Mouse (Mus musculus): ENCODE data around the gene Krtap28-10. TPM values are rescaled to one million over a fixed set of nuclear protein-coding genes. Genes with fewer than 3 reads are reported as not detected.
A peak's percentile ranks its signal among the peaks of the same experiment; 100 is the strongest.

Krtap28-10 gene
- polyA plus RNA-seq, 1 experiment from 2014 or later: not detected

- Histone ChIP-seq H3K27ac (replicated peaks) (no peak within 1 kb of the TSS), H3K36me3 (replicated peaks) (no peaks in the 10 kb centered on the region), H3K4me1 (no peaks in the 10 kb centered on the region), H3K4me3 (no peak within 1 kb of the TSS), H3K9me3 (no peaks in the 10 kb centered on the region), H3K27me3 (replicated peaks; ENCODE audit: low read depth, poor library complexity, severe bottlenecking) (peaks cover 3% of the 10 kb centered on the region)
- 88% methylated on average over 5 of the region's 5 CpGs for WGBS
- no peak for DNase-seq (ENCODE audit: low spot score)
Observed at GRCm38 (mm10) chr1:83044882-83045427, 2.7 kb upstream of the Krtap28-10 start, which contains the start of gene Gm47969. Gene Gm47969, plus strand, starts transcription at chr1:83044932.

- H3K4me1 ChIP-seq: peaks cover 11% of the 10 kb centered on the region; the same call in 1 of the 2 replicates
- H3K4me3 ChIP-seq: no peak overlapping the region
- peaks cover 3% of the 10 kb centered on the region; the same call in 1 of the 2 replicates for H3K27me3 ChIP-seq (replicated peaks; ENCODE audit: low read depth, poor library complexity, severe bottlenecking)
- H3K36me3 ChIP-seq (replicated peaks): no peaks in the 10 kb centered on the region
- DNase-seq (ENCODE audit: low spot score): no peak
- no peak overlapping the region for H3K27ac ChIP-seq (replicated peaks)
- no peaks in the 10 kb centered on the region for H3K9me3 ChIP-seq
- 78% methylated on average over 4 of the region's 4 CpGs for WGBS
Observed at GRCm38 (mm10) chr1:83039080-83039479, 3.2 kb downstream of the Krtap28-10 start.

GRCm38 (mm10) chr1:83038109-83038672, 4.1 kb downstream of the Krtap28-10 start, which contains the start of gene Slc19a3:
Gene Slc19a3, minus strand, starts transcription at chr1:83038448.
- peak; percentile 64 for DNase-seq (ENCODE audit: low spot score)
- H3K4me1 ChIP-seq: peaks cover 11% of the 10 kb centered on the region; the same call in 1 of the 2 replicates
- peaks cover 3% of the 10 kb centered on the region; the same call in 1 of the 2 replicates for H3K27me3 ChIP-seq (replicated peaks; ENCODE audit: low read depth, poor library complexity, severe bottlenecking)
- H3K27ac ChIP-seq (replicated peaks): peak within 1 kb of the TSS; percentile 58
- WGBS: under 1% methylated on average over 25 of the region's 25 CpGs
- H3K9me3 ChIP-seq: no peaks in the 10 kb centered on the region
- peak within 1 kb of the TSS; percentile 59 for H3K4me3 ChIP-seq
- no peaks in the 10 kb centered on the region for H3K36me3 ChIP-seq (replicated peaks)

- 65% methylated on average over 11 of the region's 11 CpGs for WGBS
- no peak for DNase-seq (ENCODE audit: low spot score)
- H3K27me3 ChIP-seq (replicated peaks; ENCODE audit: low read depth, poor library complexity, severe bottlenecking): peaks cover 3% of the 10 kb centered on the region; the same call in 1 of the 2 replicates
- no peaks in the 10 kb centered on the region for H3K36me3 ChIP-seq (replicated peaks)
- no peak overlapping the region for H3K4me3 ChIP-seq
- no peaks in the 10 kb centered on the region for H3K9me3 ChIP-seq
- H3K4me1 ChIP-seq: peaks cover 11% of the 10 kb centered on the region; the same call in 1 of the 2 replicates
- no peak overlapping the region for H3K27ac ChIP-seq (replicated peaks)
Observed at GRCm38 (mm10) chr1:83036892-83037667, 5.2 kb downstream of the Krtap28-10 start.

- 0 out of 2 replicates have a peak, but pooled peaks cover 3% of the 10 kb centered on the region for H3K27me3 ChIP-seq (replicated peaks; ENCODE audit: low read depth, poor library complexity, severe bottlenecking)
- no peaks in the 10 kb centered on the region for H3K9me3 ChIP-seq
- no peak for DNase-seq (ENCODE audit: low spot score)
- H3K36me3 ChIP-seq (replicated peaks): no peaks in the 10 kb centered on the region
- H3K4me1 ChIP-seq: peaks cover 11% of the 10 kb centered on the region; the same call in 1 of the 2 replicates
- 75% methylated on average over 5 of the region's 5 CpGs for WGBS
- H3K27ac ChIP-seq (replicated peaks): no peak overlapping the region
- no peak overlapping the region for H3K4me3 ChIP-seq
Observed at GRCm38 (mm10) chr1:83034509-83034908, 7.8 kb downstream of the Krtap28-10 start.

GRCm38 (mm10) chr1:83032508-83032907, 9.8 kb downstream of the Krtap28-10 start:
- DNase-seq (ENCODE audit: low spot score): no peak
- no peaks in the 10 kb centered on the region for H3K36me3 ChIP-seq (replicated peaks)
- no peak overlapping the region for H3K4me3 ChIP-seq
- no peaks in the 10 kb centered on the region for H3K27me3 ChIP-seq (replicated peaks; ENCODE audit: low read depth, poor library complexity, severe bottlenecking)
- no peaks in the 10 kb centered on the region for H3K9me3 ChIP-seq
- WGBS: 93% methylated on average over 6 of the region's 6 CpGs
- H3K4me1 ChIP-seq: peaks cover under 1% of the 10 kb centered on the region; the same call in 1 of the 2 replicates
- no peak overlapping the region for H3K27ac ChIP-seq (replicated peaks)

GRCm38 (mm10) chr1:83031950-83032349, 10.3 kb downstream of the Krtap28-10 start:
- Histone ChIP-seq H3K27ac (replicated peaks) (no peak overlapping the region), H3K36me3 (replicated peaks) (no peaks in the 10 kb centered on the region), H3K4me1 (no peaks in the 10 kb centered on the region; the same call in 1 of the 2 replicates), H3K4me3 (no peak overlapping the region), H3K9me3 (no peaks in the 10 kb centered on the region), H3K27me3 (replicated peaks; ENCODE audit: low read depth, poor library complexity, severe bottlenecking) (no peaks in the 10 kb centered on the region)
- DNase-seq (ENCODE audit: low spot score): no peak
- WGBS: 57% methylated on average over 1 of the region's 1 CpGs

GRCm38 (mm10) chr1:83016556-83016955, 25.7 kb downstream of the Krtap28-10 start:
- 76% methylated on average over 1 of the region's 1 CpGs for WGBS
- Histone ChIP-seq H3K9me3 (no peaks in the 10 kb centered on the region), H3K36me3 (replicated peaks) (no peaks in the 10 kb centered on the region), H3K4me1 (no peaks in the 10 kb centered on the region), H3K27me3 (replicated peaks; ENCODE audit: low read depth, poor library complexity, severe bottlenecking) (no peaks in the 10 kb centered on the region), H3K27ac (replicated peaks) (no peak overlapping the region), H3K4me3 (no peak overlapping the region)
- DNase-seq (ENCODE audit: low spot score): no peak

GRCm38 (mm10) chr1:83015329-83015879, 26.9 kb downstream of the Krtap28-10 start:
- H3K4me1 ChIP-seq: no peaks in the 10 kb centered on the region
- H3K9me3 ChIP-seq: no peaks in the 10 kb centered on the region
- no peak overlapping the region for H3K4me3 ChIP-seq
- no peak for DNase-seq (ENCODE audit: low spot score)
- H3K36me3 ChIP-seq (replicated peaks): no peaks in the 10 kb centered on the region
- H3K27ac ChIP-seq (replicated peaks): no peak overlapping the region
- WGBS: 88% methylated on average over 10 of the region's 10 CpGs
- no peaks in the 10 kb centered on the region for H3K27me3 ChIP-seq (replicated peaks; ENCODE audit: low read depth, poor library complexity, severe bottlenecking)

GRCm38 (mm10) chr1:83014477-83014876, 27.8 kb downstream of the Krtap28-10 start:
- Histone ChIP-seq H3K4me3 (no peak overlapping the region), H3K36me3 (replicated peaks) (no peaks in the 10 kb centered on the region), H3K4me1 (no peaks in the 10 kb centered on the region), H3K9me3 (no peaks in the 10 kb centered on the region), H3K27me3 (replicated peaks; ENCODE audit: low read depth, poor library complexity, severe bottlenecking) (no peaks in the 10 kb centered on the region), H3K27ac (replicated peaks) (no peak overlapping the region)
- 93% methylated on average over 3 of the region's 3 CpGs for WGBS
- no peak for DNase-seq (ENCODE audit: low spot score)

GRCm38 (mm10) chr1:83007471-83007870, 34.8 kb downstream of the Krtap28-10 start:
- 80% methylated on average over 6 of the region's 6 CpGs for WGBS
- H3K27ac ChIP-seq (replicated peaks): no peak overlapping the region
- DNase-seq (ENCODE audit: low spot score): no peak

More at GRCm38 (mm10) chr1:83007471-83007870, 34.8 kb downstream of the Krtap28-10 start:
- Histone ChIP-seq H3K4me1 (no peaks in the 10 kb centered on the region), H3K4me3 (no peak overlapping the region), H3K36me3 (replicated peaks) (no peaks in the 10 kb centered on the region), H3K27me3 (replicated peaks; ENCODE audit: low read depth, poor library complexity, severe bottlenecking) (no peaks in the 10 kb centered on the region), H3K9me3 (no peaks in the 10 kb centered on the region)

All from embryonic facial prominence, embryonic 10.5 days (tissue).